In genomic region chr3:146326743-146327536, GRCm38 (mm10) we compare ENCODE assay signal across 9 mouse cellular contexts.
DNase-seq lines count a peak whose midpoint lies in the region; ATAC-seq and TF ChIP-seq lines count a peak whose summit lies in the region.
"Had no signal": no experiment of that assay in that cellular context is flagged by ENCODE, and none has a peak within 500 bp of the region (broad histone marks: within the 10 kb centered on the region; RNA-seq: fewer than 3 reads in every experiment).

No protein-coding gene starts in this region.

- TF ChIP-seq CTCF in lung, embryonic 14.5 days (IDR thresholded peaks at IDR 0.05; ENCODE audit: low read depth), result no peak
- TF ChIP-seq CTCF in intestine, postnatal 0 days (IDR thresholded peaks at IDR 0.05; ENCODE audit: low read depth), result no peak

- no peaks in the 10 kb centered on the region for H3K27me3 ChIP-seq in lung, embryonic 14.5 days (ENCODE audit: insufficient read depth, low read length)
- H3K27me3 ChIP-seq in forebrain, embryonic 13.5 days, result peaks cover 4% of the 10 kb centered on the region; the same call in 1 of the 2 replicates
- no peaks in the 10 kb centered on the region for H3K27me3 ChIP-seq in intestine, postnatal 0 days (replicated peaks; ENCODE audit: control insufficient read depth, insufficient read depth, low read length)
- H3K27me3 ChIP-seq in neural tube, embryonic 12.5 days (replicated peaks), result 0 out of 2 replicates have a peak, but pooled peaks cover 6% of the 10 kb centered on the region

- H3K9me3 ChIP-seq in lung, embryonic 14.5 days (ENCODE audit: low read depth, low read length), result no peaks in the 10 kb centered on the region
- H3K9me3 ChIP-seq in forebrain, embryonic 13.5 days (replicated peaks), result no peaks in the 10 kb centered on the region
- H3K9me3 ChIP-seq in intestine, postnatal 0 days (ENCODE audit: control insufficient read depth), result no peaks in the 10 kb centered on the region
- no peaks in the 10 kb centered on the region for H3K9me3 ChIP-seq in neural tube, embryonic 12.5 days

- H3K9ac ChIP-seq in lung, embryonic 14.5 days, result no peak overlapping the region
- H3K9ac ChIP-seq in forebrain, embryonic 13.5 days, result no peak overlapping the region
- H3K9ac ChIP-seq in intestine, postnatal 0 days (ENCODE audit: low read depth, low read length), result no peak overlapping the region
- no peak overlapping the region for H3K9ac ChIP-seq in neural tube, embryonic 12.5 days

- DNase-seq in lung, embryonic 14.5 days, result no peak
- DNase-seq in lung, postnatal 4 days, result no peak
- DNase-seq in gastrocnemius, postnatal 10 days, result no peak
- no peak for DNase-seq in cerebellum, postnatal 10 days
- DNase-seq in B cell, adult 2 months, result no peak

- H3K4me2 ChIP-seq in lung, embryonic 14.5 days, result peak overlapping the region; percentile 61
- H3K4me2 ChIP-seq in forebrain, embryonic 13.5 days, result peak overlapping the region; percentile 52
- peak overlapping the region; percentile 58 for H3K4me2 ChIP-seq in intestine, postnatal 0 days (replicated peaks; ENCODE audit: low read depth)
- peak overlapping the region; percentile 58 for H3K4me2 ChIP-seq in neural tube, embryonic 12.5 days (replicated peaks)

- ATAC-seq in lung, embryonic 14.5 days (ENCODE audit: insufficient read depth), result no peak; the same call in 1 of the 2 replicates
- peak; percentile 20 for ATAC-seq in forebrain, embryonic 13.5 days
- ATAC-seq in intestine, postnatal 0 days, result no peak
- ATAC-seq in neural tube, embryonic 12.5 days (ENCODE audit: low FRiP score, low read depth), result 0 out of 2 replicates have a peak, but pooled peaks have one; percentile 27

- H3K4me1 ChIP-seq in lung, embryonic 14.5 days (ENCODE audit: insufficient read depth), result no peaks in the 10 kb centered on the region
- peaks cover 24% of the 10 kb centered on the region for H3K4me1 ChIP-seq in forebrain, embryonic 13.5 days
- H3K4me1 ChIP-seq in intestine, postnatal 0 days (replicated peaks; ENCODE audit: control insufficient read depth, insufficient read depth, low read length), result 0 out of 2 replicates have a peak, but pooled peaks cover 3% of the 10 kb centered on the region
- H3K4me1 ChIP-seq in neural tube, embryonic 12.5 days, result peaks cover 11% of the 10 kb centered on the region; the same call in 1 of the 2 replicates

- 39% methylated on average over 15 of the region's 17 CpGs for WGBS in lung, embryonic 14.5 days
- 38% methylated on average over 16 of the region's 17 CpGs for WGBS in forebrain, embryonic 13.5 days
- WGBS in intestine, postnatal 0 days, result 47% methylated on average over 16 of the region's 17 CpGs
- WGBS in neural tube, embryonic 12.5 days, result 44% methylated on average over 16 of the region's 17 CpGs

- H3K36me3 ChIP-seq in lung, embryonic 14.5 days (ENCODE audit: insufficient read depth), result no peaks in the 10 kb centered on the region
- no peaks in the 10 kb centered on the region for H3K36me3 ChIP-seq in forebrain, embryonic 13.5 days (ENCODE audit: poor library complexity, severe bottlenecking)
- no peaks in the 10 kb centered on the region for H3K36me3 ChIP-seq in intestine, postnatal 0 days (ENCODE audit: control insufficient read depth, insufficient read depth)
- no peaks in the 10 kb centered on the region for H3K36me3 ChIP-seq in neural tube, embryonic 12.5 days

- H3K27ac ChIP-seq in lung, embryonic 14.5 days (ENCODE audit: low read depth), result no peak overlapping the region
- H3K27ac ChIP-seq in forebrain, embryonic 13.5 days, result peak overlapping the region; percentile 83
- no peak overlapping the region for H3K27ac ChIP-seq in intestine, postnatal 0 days (ENCODE audit: low read depth, low read length)
- no peak overlapping the region for H3K27ac ChIP-seq in neural tube, embryonic 12.5 days

- no peak overlapping the region for H3K4me3 ChIP-seq in lung, embryonic 14.5 days (ENCODE audit: low read depth, low read length)
- H3K4me3 ChIP-seq in forebrain, embryonic 13.5 days, result 0 out of 2 replicates have a peak overlapping the region, but pooled peaks have one; percentile 17
- H3K4me3 ChIP-seq in intestine, postnatal 0 days (ENCODE audit: low read depth, low read length), result no peak overlapping the region
- no peak overlapping the region for H3K4me3 ChIP-seq in neural tube, embryonic 12.5 days
- H3K4me3 ChIP-seq: myocyte had no signal

Comparison
In these comparisons a context has a peak if more than half of its experiments do, and no peak if none do; other contexts are left out.
1. ATAC-seq: peak in forebrain, embryonic 13.5 days (single experiment) and neural tube, embryonic 12.5 days (single experiment); none in lung, embryonic 14.5 days (single experiment) and intestine, postnatal 0 days (single experiment).
2. Peak in every context shown above with its lines, with median percentiles within 50 percentile points of each other: H3K4me2 ChIP-seq.